Mouse (Mus musculus) CD4-positive helper T cell, adult 2 months (primary cell): Measurements from ENCODE around the gene Fyb.

Source experiments
- DNase-seq: peaks from one replicate; pipeline ENCODE4 v3.0.0-alpha.2; 2012; ENCODE audit warnings: low read depth, missing footprints, low spot score

Fyb gene

DNA sequence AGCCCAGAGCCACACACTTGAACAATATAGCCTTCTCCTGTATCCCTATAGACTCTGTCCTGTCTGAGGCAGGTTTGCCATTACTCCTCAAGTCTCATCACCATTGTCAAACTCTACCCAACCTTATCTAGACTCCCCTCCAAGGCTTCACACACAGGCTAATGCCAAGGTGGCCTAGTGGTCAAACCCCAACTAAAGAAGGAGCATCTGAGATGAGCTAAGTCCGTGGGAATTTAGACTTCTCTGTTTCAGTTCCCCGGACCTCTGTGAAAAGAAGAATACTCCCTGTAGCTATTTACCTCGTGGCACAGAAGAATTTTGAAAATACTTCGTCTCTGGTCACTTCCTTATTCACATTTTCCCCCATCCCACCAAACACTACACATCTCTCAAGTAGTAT, 39.5 kb downstream of the Fyb start:
- no peak for DNase-seq

DNA sequence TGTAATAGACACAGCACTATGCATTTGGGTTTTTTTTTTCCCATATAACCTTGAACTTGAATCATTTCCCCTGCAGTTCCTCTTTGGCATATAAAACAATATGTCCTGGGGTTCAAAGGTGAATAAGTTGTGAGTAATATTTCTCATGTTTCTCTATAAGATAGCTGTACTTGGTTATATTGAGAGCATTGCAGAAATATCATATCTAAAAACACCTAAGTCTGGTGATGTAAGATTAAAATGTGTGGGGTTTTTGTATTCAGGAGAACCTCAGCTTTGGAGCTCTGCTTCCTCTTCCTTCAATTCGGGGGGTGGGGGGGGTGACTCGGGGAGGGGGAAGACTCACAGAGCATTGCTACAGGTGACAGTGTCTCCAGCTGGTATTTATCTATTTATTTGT, 40.0 kb downstream of the Fyb start:
- DNase-seq = no peak

- no peak for DNase-seq
Observed at GRCm38 (mm10) chr15:6564977-6565421, 42.3 kb downstream of the Fyb start.

- DNase-seq = no peak
Observed at GRCm38 (mm10) chr15:6565873-6566272, 43.2 kb downstream of the Fyb start.

- peak; percentile 34 for DNase-seq
Observed at GRCm38 (mm10) chr15:6567993-6568392, 45.3 kb downstream of the Fyb start.

- no peak for DNase-seq
Observed at GRCm38 (mm10) chr15:6568605-6569004, 46.0 kb downstream of the Fyb start.

- DNase-seq = peak; percentile 90
Observed at GRCm38 (mm10) chr15:6569074-6569473, 46.4 kb downstream of the Fyb start.

GRCm38 (mm10) chr15:6570164-6570861, 47.7 kb downstream of the Fyb start:
- no peak for DNase-seq

DNA sequence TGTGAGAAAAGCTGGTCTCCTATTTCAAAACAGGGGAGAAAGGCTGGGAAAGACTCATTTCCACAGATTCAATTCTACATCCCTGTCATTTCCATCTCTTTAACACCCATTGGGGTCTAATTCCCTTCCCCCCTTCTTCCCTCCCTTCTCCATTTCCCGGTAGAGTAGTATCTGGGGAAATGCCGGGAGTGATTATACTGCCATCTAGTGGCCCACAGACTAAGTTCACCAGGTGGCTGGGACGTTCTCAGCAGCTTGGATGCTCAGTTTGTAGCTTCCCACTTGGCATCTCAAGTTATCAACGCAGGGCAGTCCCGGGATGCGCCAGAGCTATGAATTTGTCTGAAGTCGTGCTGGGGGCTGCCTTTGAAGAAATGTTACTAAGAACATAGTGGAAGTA, 48.2 kb downstream of the Fyb start:
- DNase-seq = peak; percentile 72

DNA sequence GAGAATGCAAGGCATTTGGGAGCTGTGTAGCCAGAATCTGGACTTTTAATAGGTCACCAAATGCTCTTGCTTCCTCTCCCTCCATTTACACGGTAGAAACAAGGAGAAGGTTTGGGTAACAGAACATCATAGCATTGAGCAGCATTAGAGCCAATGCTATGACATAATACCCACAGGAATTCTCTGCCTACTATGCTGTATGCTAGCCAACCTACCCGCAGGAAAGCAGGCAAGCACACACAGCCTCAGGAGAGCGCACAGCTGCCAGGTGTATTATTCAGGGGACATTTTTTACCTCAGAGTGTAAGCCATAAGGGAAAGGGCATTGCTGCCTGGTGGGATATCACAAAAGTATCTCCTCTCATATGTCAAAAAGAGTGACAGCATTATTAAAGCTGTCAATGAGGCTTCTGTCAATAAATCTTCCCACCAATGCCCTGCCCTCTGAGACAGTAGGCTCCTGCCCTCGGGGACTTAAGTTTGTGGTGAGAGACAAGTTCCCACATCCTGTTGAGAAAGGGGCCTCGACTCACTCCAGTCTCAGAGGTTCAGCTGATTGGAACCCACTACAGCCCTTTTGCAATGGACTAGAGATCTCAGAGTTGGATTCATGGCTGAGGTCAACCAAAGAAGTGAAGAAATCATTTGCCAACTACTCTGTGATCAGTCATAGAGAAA, 51.8 kb downstream of the Fyb start:
- peak; percentile 81 for DNase-seq

DNA sequence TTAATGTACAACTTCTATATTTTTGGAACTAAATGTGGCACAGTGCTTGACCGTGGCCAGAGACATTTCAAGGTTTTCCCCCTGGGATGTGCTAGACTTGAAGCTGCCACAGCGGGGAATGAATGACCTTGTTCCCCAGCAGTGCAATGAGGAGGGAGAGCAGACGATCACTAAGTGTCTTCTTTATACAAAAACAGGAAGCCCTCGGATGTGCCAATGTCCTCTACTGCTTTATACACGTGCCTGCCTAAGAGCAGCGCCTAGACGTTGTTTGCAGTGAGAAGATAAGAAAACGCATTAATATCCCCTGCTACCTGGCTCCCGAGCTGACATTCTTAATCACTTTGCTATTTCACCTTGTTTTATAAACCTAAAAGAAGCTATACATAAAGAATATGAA, 55.3 kb downstream of the Fyb start:
- no peak for DNase-seq

- DNase-seq = peak; percentile 50
Observed at GRCm38 (mm10) chr15:6578654-6579053, 56.0 kb downstream of the Fyb start.

GRCm38 (mm10) chr15:6579194-6579768, 56.6 kb downstream of the Fyb start:
- DNase-seq = peak; percentile 73

DNA sequence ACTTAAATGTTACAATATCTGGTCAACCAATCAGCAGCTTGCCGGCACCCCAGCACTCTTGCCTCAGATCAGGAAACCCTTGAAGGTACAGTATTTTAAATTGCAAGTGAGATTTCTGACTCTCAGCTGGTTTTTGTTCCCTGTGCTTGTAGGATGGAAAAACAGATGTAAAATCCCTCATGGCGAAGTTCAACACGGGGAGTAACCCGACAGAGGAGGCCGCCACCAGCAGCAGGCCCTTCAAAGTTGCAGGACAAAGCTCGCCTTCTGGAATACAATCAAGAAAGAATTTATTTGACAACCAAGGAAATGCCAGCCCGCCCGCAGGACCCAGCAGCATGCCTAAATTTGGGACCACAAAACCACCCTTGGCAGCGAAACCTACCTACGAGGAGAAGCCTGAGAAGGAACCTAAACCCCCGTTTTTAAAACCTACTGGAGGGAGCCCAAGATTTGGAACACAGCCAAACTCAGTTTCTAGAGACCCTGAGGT, 57.2 kb downstream of the Fyb start:
- DNase-seq = peak; percentile 80

- DNase-seq = peak; percentile 35
Observed at GRCm38 (mm10) chr15:6584645-6585044, 62.0 kb downstream of the Fyb start.

GRCm38 (mm10) chr15:6586351-6586750, 63.7 kb downstream of the Fyb start:
- DNase-seq = peak; percentile 66

GRCm38 (mm10) chr15:6587526-6587925, 64.9 kb downstream of the Fyb start:
- no peak for DNase-seq

DNA sequence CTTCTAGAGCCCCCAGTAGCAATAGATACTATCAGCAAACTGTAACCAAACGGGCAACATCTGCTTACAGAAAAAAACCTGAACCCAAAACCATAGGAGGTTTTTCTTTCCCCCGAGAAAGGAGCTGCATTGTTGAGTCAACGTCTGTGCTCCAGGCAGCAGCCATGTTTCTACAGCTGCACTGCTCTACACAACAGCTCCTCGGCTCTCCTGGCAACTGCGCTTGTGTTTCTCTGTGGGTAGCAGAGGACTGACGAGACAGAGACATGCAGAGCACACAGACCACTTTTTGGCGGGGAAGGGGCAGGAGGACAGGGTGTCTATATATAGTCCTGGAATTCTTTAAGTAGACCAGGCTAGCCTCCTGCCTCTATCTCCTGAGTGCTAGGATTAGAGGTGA, 65.5 kb downstream of the Fyb start:
- DNase-seq = peak; percentile 55

GRCm38 (mm10) chr15:6590846-6591451, 68.3 kb downstream of the Fyb start:
- no peak for DNase-seq

GRCm38 (mm10) chr15:6591527-6591926, 68.9 kb downstream of the Fyb start:
- DNase-seq = peak; percentile 77

- peak; percentile 93 for DNase-seq
Observed at GRCm38 (mm10) chr15:6592561-6593253, 70.1 kb downstream of the Fyb start.

DNA sequence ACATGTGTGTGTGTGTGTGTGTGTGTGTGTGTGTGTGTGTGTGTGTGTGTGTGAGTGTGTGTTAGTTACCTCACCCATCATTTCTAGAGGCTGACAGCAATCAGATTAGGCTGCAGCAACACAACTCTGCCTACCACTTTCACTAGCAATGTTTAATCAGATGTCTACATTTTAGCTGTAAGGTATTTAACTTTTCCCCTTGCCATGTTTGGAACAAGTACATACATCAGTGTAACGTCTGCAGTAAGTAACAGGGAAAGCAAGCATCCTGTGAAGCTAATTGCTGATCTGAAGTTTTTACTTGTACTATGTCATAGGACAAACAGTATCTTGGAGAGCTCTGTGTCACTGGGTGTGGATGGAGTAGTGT, 70.6 kb downstream of the Fyb start:
- peak; percentile 60 for DNase-seq
